Mouse (Mus musculus): ENCODE results near the gene Sctr. TPM values are rescaled to one million over a fixed set of nuclear protein-coding genes. Genes with fewer than 3 reads are reported as not detected.
A peak's percentile ranks its signal among the peaks of the same experiment; 100 is the strongest.
"Not testable (repeated sequence)": the region's sequence is repeated elsewhere in the genome, so short reads cannot be mapped to it uniquely, and the experiment has no call there.

Sctr gene
- polyA plus RNA-seq, 1 experiment = not detected

GRCm38 (mm10) chr1:120075507-120075906, 68.8 kb downstream of the Sctr start:
- peaks cover 72% of the 10 kb centered on the region for H3K27me3 ChIP-seq (replicated peaks)
- H3K9me3 ChIP-seq = no peaks in the 10 kb centered on the region
- H3K4me1 ChIP-seq = peaks cover 42% of the 10 kb centered on the region
- H3K4me3 ChIP-seq (replicated peaks) = no peak overlapping the region
- H3K36me3 ChIP-seq (replicated peaks; ENCODE audit: low read length) = no peaks in the 10 kb centered on the region
- no peak for TF ChIP-seq GATA1 (IDR thresholded peaks at IDR 0.05; ENCODE audit: borderline replicate concordance, low read length)
- no peak for TF ChIP-seq FLI1 (IDR thresholded peaks at IDR 0.05; ENCODE audit: low read length)

DNA sequence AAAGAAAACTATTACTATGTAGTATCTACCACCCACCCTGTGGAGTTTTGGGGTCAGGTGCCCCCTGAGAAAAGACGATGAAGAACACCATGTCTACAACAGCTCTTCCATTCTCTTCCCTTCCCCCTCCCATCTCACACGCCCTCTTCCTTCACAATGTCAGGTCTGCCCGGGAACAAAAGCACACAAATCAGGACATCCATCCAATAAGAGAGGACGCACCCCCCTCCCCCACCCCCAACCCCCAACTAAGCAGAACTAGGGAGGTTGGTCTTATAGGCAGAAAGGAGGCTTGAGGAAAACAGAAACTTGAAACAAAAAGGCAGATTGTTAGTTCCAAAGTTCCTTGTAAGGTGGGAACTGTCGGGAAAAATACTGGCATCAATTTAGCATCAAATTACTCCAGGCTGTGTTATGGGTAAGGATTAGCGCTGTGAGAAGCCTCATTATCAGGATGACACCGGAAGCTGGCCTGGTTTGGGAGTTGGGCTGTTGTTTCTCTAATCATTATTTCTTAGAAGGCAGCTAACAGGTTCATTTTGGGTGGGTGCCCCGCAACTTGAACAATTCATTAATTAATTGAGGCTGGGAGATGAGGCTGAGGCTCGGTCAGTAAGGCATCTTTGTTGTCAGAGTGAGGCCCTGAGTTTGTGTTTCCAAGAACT, 71.2 kb downstream of the Sctr start:
- Histone ChIP-seq H3K27me3 (replicated peaks) (peaks cover 59% of the 10 kb centered on the region), H3K36me3 (replicated peaks; ENCODE audit: low read length) (no peaks in the 10 kb centered on the region), H3K4me3 (replicated peaks) (no peak overlapping the region), H3K4me1 (peaks cover 59% of the 10 kb centered on the region), H3K9me3 (no peaks in the 10 kb centered on the region)
- TF ChIP-seq GATA1 (IDR thresholded peaks at IDR 0.05; ENCODE audit: borderline replicate concordance, low read length) (no peak), FLI1 (IDR thresholded peaks at IDR 0.05; ENCODE audit: low read length) (no peak)

GRCm38 (mm10) chr1:120080632-120081031, 73.9 kb downstream of the Sctr start:
- H3K4me3 ChIP-seq (replicated peaks) = peak overlapping the region; percentile 1
- TF ChIP-seq FLI1 (IDR thresholded peaks at IDR 0.05; ENCODE audit: low read length) (no peak), GATA1 (IDR thresholded peaks at IDR 0.05; ENCODE audit: borderline replicate concordance, low read length) (no peak)
- H3K36me3 ChIP-seq (replicated peaks; ENCODE audit: low read length) = no peaks in the 10 kb centered on the region
- H3K4me1 ChIP-seq = peaks cover 61% of the 10 kb centered on the region
- peaks cover 41% of the 10 kb centered on the region for H3K27me3 ChIP-seq (replicated peaks)
- no peaks in the 10 kb centered on the region for H3K9me3 ChIP-seq

DNA sequence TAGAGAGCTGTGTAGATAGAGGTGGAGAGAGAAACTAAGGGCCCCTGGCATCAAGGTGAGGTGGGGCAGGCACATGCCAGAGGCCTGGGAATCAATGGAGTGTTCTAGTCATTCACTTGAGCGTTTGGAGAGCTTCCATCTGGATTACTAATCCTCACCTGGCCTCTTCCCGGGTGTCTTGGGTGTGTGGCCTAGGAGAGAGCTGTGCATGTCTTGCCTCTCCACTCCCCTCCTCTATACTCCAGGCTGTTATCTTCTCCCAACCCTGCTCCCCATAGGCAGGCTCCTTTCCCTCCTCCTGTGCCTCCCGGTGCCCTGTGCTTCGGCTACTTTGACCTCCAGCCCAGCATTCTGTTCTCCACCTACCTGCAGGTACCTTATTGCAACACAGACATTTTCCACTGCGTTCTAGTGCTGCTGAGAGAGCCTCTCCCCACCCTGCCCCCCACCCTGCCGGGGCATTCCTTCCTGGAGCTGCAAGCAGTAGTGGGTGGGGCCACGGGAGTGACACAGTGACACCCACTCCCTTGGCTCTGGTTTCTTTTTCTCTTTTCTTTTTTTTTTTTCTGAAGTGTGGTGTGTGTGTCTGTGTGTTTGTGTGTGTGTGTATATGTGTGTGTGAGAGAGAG, 76.4 kb downstream of the Sctr start:
- Histone ChIP-seq H3K4me3 (replicated peaks) (peak overlapping the region; percentile 84), H3K9me3 (no peaks in the 10 kb centered on the region), H3K27me3 (replicated peaks) (peaks cover 42% of the 10 kb centered on the region), H3K4me1 (peaks cover 66% of the 10 kb centered on the region), H3K36me3 (replicated peaks; ENCODE audit: low read length) (no peaks in the 10 kb centered on the region)
- TF ChIP-seq GATA1 (IDR thresholded peaks at IDR 0.05; ENCODE audit: borderline replicate concordance, low read length) (no peak), FLI1 (IDR thresholded peaks at IDR 0.05; ENCODE audit: low read length) (no peak)

GRCm38 (mm10) chr1:120083921-120084517, 77.3 kb downstream of the Sctr start:
- no peaks in the 10 kb centered on the region for H3K9me3 ChIP-seq
- no peak for TF ChIP-seq GATA1 (IDR thresholded peaks at IDR 0.05; ENCODE audit: borderline replicate concordance, low read length)
- no peak for TF ChIP-seq FLI1 (IDR thresholded peaks at IDR 0.05; ENCODE audit: low read length)
- H3K36me3 ChIP-seq (replicated peaks; ENCODE audit: low read length) = no peaks in the 10 kb centered on the region
- H3K27me3 ChIP-seq (replicated peaks) = peaks cover 46% of the 10 kb centered on the region
- H3K4me1 ChIP-seq = peaks cover 65% of the 10 kb centered on the region
- peak overlapping the region; percentile 74 for H3K4me3 ChIP-seq (replicated peaks)

- Histone ChIP-seq H3K9me3 (no peaks in the 10 kb centered on the region), H3K36me3 (replicated peaks; ENCODE audit: low read length) (no peaks in the 10 kb centered on the region), H3K4me1 (peaks cover 65% of the 10 kb centered on the region), H3K27me3 (replicated peaks) (peaks cover 43% of the 10 kb centered on the region), H3K4me3 (replicated peaks) (no peak overlapping the region)
- TF ChIP-seq FLI1 (IDR thresholded peaks at IDR 0.05; ENCODE audit: low read length) (no peak), GATA1 (IDR thresholded peaks at IDR 0.05; ENCODE audit: borderline replicate concordance, low read length) (no peak)
Observed at GRCm38 (mm10) chr1:120085696-120086095, 79.0 kb downstream of the Sctr start.

- Histone ChIP-seq H3K36me3 (replicated peaks; ENCODE audit: low read length) (no peaks in the 10 kb centered on the region), H3K4me1 (peaks cover 56% of the 10 kb centered on the region), H3K27me3 (replicated peaks) (peaks cover 50% of the 10 kb centered on the region), H3K9me3 (no peaks in the 10 kb centered on the region), H3K4me3 (replicated peaks) (no peak overlapping the region)
- TF ChIP-seq FLI1 (IDR thresholded peaks at IDR 0.05; ENCODE audit: low read length) (no peak), GATA1 (IDR thresholded peaks at IDR 0.05; ENCODE audit: borderline replicate concordance, low read length) (no peak)
Observed at GRCm38 (mm10) chr1:120086644-120087043, 80.0 kb downstream of the Sctr start.

DNA sequence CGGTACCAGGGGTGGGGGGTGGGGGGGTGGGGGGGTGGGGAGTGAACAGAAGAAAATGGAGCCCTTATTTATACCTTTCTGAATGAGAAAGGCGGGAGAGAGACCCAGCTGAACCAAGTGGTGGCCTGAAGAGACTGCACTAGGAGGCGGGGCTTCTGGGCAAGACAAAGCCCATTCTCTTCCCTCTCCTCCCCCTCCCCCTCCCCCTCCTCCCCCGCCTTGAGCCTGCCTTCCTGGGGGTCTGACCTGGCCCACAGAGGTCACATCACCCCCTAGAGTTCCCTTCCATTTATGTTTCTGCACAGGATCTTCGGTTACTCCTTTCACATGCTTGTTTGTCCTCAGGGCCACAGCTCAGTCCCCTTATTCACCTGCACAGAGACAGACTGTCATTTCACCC, 82.5 kb downstream of the Sctr start:
- Histone ChIP-seq H3K36me3 (replicated peaks; ENCODE audit: low read length) (no peaks in the 10 kb centered on the region), H3K9me3 (no peaks in the 10 kb centered on the region), H3K4me1 (peaks cover 33% of the 10 kb centered on the region), H3K4me3 (replicated peaks) (no peak overlapping the region), H3K27me3 (replicated peaks) (peaks cover 46% of the 10 kb centered on the region)
- TF ChIP-seq FLI1 (IDR thresholded peaks at IDR 0.05; ENCODE audit: low read length) (no peak), GATA1 (IDR thresholded peaks at IDR 0.05; ENCODE audit: borderline replicate concordance, low read length) (no peak)

DNA sequence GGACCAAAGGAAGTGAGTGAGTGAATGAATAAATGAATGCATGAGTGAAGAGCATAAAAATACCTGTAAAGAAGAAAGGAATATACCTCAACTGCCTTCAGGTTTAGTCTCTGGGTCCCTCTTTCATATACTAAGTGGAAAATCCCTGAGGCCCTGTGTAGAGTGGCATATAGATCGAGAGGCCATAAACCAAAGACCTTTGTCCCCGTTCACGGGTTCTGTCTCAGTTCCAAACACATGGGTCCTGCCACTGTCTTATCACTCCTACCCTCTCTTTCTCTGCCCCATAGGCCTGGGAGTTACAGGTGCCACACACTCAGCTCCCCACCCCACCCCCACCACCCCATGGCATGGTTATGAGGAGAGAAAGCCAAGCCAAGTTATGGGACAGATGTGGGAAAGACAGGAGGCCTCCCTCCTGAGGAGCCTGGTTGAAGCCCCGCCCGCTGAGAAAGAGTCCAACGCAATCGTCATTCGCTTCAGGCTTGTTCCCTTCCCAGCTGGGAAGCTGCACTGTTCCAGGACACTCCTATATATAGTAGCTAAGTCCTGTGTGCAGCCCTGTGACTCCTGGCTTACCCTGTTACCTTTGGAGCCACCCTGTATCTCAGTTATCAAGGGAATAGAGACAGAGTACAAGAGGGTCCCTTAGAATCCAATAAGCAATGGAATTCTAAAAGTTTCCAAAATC, 84.3 kb downstream of the Sctr start:
- Histone ChIP-seq H3K9me3 (no peaks in the 10 kb centered on the region), H3K4me1 (peaks cover 24% of the 10 kb centered on the region), H3K27me3 (replicated peaks) (peaks cover 41% of the 10 kb centered on the region), H3K36me3 (replicated peaks; ENCODE audit: low read length) (no peaks in the 10 kb centered on the region), H3K4me3 (replicated peaks) (no peak overlapping the region)
- TF ChIP-seq FLI1 (IDR thresholded peaks at IDR 0.05; ENCODE audit: low read length) = no peak
- TF ChIP-seq GATA1 (IDR thresholded peaks at IDR 0.05; ENCODE audit: borderline replicate concordance, low read length) = no peak

- H3K4me3 ChIP-seq (replicated peaks); H3K9me3 ChIP-seq; H3K36me3 ChIP-seq (replicated peaks; ENCODE audit: low read length): not testable (repeated sequence)
- peaks cover 25% of the 10 kb centered on the region for H3K27me3 ChIP-seq (replicated peaks)
- peaks cover 13% of the 10 kb centered on the region for H3K4me1 ChIP-seq
Observed at GRCm38 (mm10) chr1:120093482-120094134, 86.9 kb downstream of the Sctr start.

All from megakaryocyte, embryonic 14.5 days (primary cell).